Mouse (Mus musculus): ENCODE results near the gene Spata16. TPM values are rescaled to one million over a fixed set of nuclear protein-coding genes. Genes with fewer than 3 reads are reported as not detected.
"Not testable (repeated sequence)": the region's sequence is repeated elsewhere in the genome, so short reads cannot be mapped to it uniquely, and the experiment has no call there.

Spata16 gene
- not detected in 2 replicates for polyA plus RNA-seq (2016; fragmentation: Nextera tagmentation; extraction: Ambion mirVana)

GRCm38 (mm10) chr3:26637402-26637801 is at the start of gene Spata16:
Gene Spata16 (plus strand): TSS chr3:26637620.
- WGBS = 76% methylated on average over 11 of the region's 11 CpGs
- Histone ChIP-seq H3K4me3 (no peak within 1 kb of the TSS), H3K27me3 (ENCODE audit: low read depth, poor library complexity, severe bottlenecking) (no peaks in the 10 kb centered on the region), H3K36me3 (no peaks in the 10 kb centered on the region), H3K9me3 (replicated peaks) (no peaks in the 10 kb centered on the region), H3K4me1 (no peaks in the 10 kb centered on the region), H3K27ac (no peak within 1 kb of the TSS)
- no peak for DNase-seq (ENCODE audit: low spot score)

- no peaks in the 10 kb centered on the region for H3K27me3 ChIP-seq (ENCODE audit: low read depth, poor library complexity, severe bottlenecking)
- DNase-seq (ENCODE audit: low spot score) = no peak
- no peaks in the 10 kb centered on the region for H3K36me3 ChIP-seq
- H3K9me3 ChIP-seq (replicated peaks) = no peaks in the 10 kb centered on the region
- no peak overlapping the region for H3K4me3 ChIP-seq
- WGBS = 63% methylated on average over 1 of the region's 1 CpGs
- no peaks in the 10 kb centered on the region for H3K4me1 ChIP-seq
- no peak overlapping the region for H3K27ac ChIP-seq
Measured at GRCm38 (mm10) chr3:26604861-26605260, 32.6 kb upstream of the Spata16 start.

- no peak for DNase-seq (ENCODE audit: low spot score)
- no peak overlapping the region for H3K4me3 ChIP-seq
- no peaks in the 10 kb centered on the region for H3K27me3 ChIP-seq (ENCODE audit: low read depth, poor library complexity, severe bottlenecking)
- no peaks in the 10 kb centered on the region for H3K36me3 ChIP-seq
- 89% methylated on average over 5 of the region's 5 CpGs for WGBS
- H3K27ac ChIP-seq = no peak overlapping the region
- H3K4me1 ChIP-seq = no peaks in the 10 kb centered on the region
- H3K9me3 ChIP-seq (replicated peaks) = no peaks in the 10 kb centered on the region
Measured at GRCm38 (mm10) chr3:26608531-26608930, 28.9 kb upstream of the Spata16 start.

- Histone ChIP-seq H3K4me3 (no peak overlapping the region), H3K4me1 (no peaks in the 10 kb centered on the region), H3K36me3 (no peaks in the 10 kb centered on the region), H3K27ac (no peak overlapping the region), H3K27me3 (ENCODE audit: low read depth, poor library complexity, severe bottlenecking) (no peaks in the 10 kb centered on the region), H3K9me3 (replicated peaks) (no peaks in the 10 kb centered on the region)
- 91% methylated on average over 9 of the region's 9 CpGs for WGBS
- no peak for DNase-seq (ENCODE audit: low spot score)
Measured at GRCm38 (mm10) chr3:26639214-26639613, 1.8 kb downstream of the Spata16 start.

GRCm38 (mm10) chr3:26639851-26640250 is 2.4 kb downstream of the Spata16 start:
- Histone ChIP-seq H3K27ac (no peak overlapping the region), H3K4me1 (no peaks in the 10 kb centered on the region), H3K27me3 (ENCODE audit: low read depth, poor library complexity, severe bottlenecking) (no peaks in the 10 kb centered on the region), H3K4me3 (no peak overlapping the region), H3K36me3 (no peaks in the 10 kb centered on the region), H3K9me3 (replicated peaks) (no peaks in the 10 kb centered on the region)
- 91% methylated on average over 8 of the region's 8 CpGs for WGBS
- no peak for DNase-seq (ENCODE audit: low spot score)

- Histone ChIP-seq H3K27ac (no peak overlapping the region), H3K36me3 (no peaks in the 10 kb centered on the region), H3K4me1 (no peaks in the 10 kb centered on the region), H3K4me3 (no peak overlapping the region), H3K9me3 (replicated peaks) (no peaks in the 10 kb centered on the region), H3K27me3 (ENCODE audit: low read depth, poor library complexity, severe bottlenecking) (no peaks in the 10 kb centered on the region)
- no peak for DNase-seq (ENCODE audit: low spot score)
- 91% methylated on average over 8 of the region's 8 CpGs for WGBS
Measured at GRCm38 (mm10) chr3:26640321-26641075, 3.1 kb downstream of the Spata16 start.

GRCm38 (mm10) chr3:26641351-26642249 is 4.2 kb downstream of the Spata16 start:
- no peak overlapping the region for H3K27ac ChIP-seq
- DNase-seq (ENCODE audit: low spot score) = no peak
- H3K9me3 ChIP-seq (replicated peaks) = no peaks in the 10 kb centered on the region

GRCm38 (mm10) chr3:26644136-26644535 is 6.7 kb downstream of the Spata16 start:
- DNase-seq (ENCODE audit: low spot score) = no peak
- H3K27ac ChIP-seq = no peak overlapping the region
- H3K4me1 ChIP-seq = no peaks in the 10 kb centered on the region
- H3K9me3 ChIP-seq (replicated peaks) = no peaks in the 10 kb centered on the region
- H3K36me3 ChIP-seq = no peaks in the 10 kb centered on the region
- H3K27me3 ChIP-seq (ENCODE audit: low read depth, poor library complexity, severe bottlenecking) = no peaks in the 10 kb centered on the region
- WGBS = 89% methylated on average over 1 of the region's 1 CpGs
- H3K4me3 ChIP-seq = no peak overlapping the region

More at GRCm38 (mm10) chr3:26641351-26642249, 4.2 kb downstream of the Spata16 start:
- WGBS = 89% methylated on average over 15 of the region's 15 CpGs
- no peaks in the 10 kb centered on the region for H3K4me1 ChIP-seq
- no peak overlapping the region for H3K4me3 ChIP-seq
- no peaks in the 10 kb centered on the region for H3K27me3 ChIP-seq (ENCODE audit: low read depth, poor library complexity, severe bottlenecking)
- no peaks in the 10 kb centered on the region for H3K36me3 ChIP-seq

GRCm38 (mm10) chr3:26646834-26647233 is 9.4 kb downstream of the Spata16 start:
- WGBS = 83% methylated on average over 7 of the region's 7 CpGs
- Histone ChIP-seq H3K4me1 (no peaks in the 10 kb centered on the region), H3K9me3 (replicated peaks) (no peaks in the 10 kb centered on the region), H3K4me3 (no peak overlapping the region), H3K27ac (no peak overlapping the region), H3K27me3 (ENCODE audit: low read depth, poor library complexity, severe bottlenecking) (no peaks in the 10 kb centered on the region), H3K36me3 (no peaks in the 10 kb centered on the region)
- DNase-seq (ENCODE audit: low spot score) = no peak

GRCm38 (mm10) chr3:26685832-26686231 is 48.4 kb downstream of the Spata16 start:
- Histone ChIP-seq H3K27ac (no peak overlapping the region), H3K4me3 (no peak overlapping the region), H3K9me3 (replicated peaks) (no peaks in the 10 kb centered on the region), H3K36me3 (no peaks in the 10 kb centered on the region), H3K4me1 (no peaks in the 10 kb centered on the region), H3K27me3 (ENCODE audit: low read depth, poor library complexity, severe bottlenecking) (no peaks in the 10 kb centered on the region)
- WGBS = 84% methylated on average over 3 of the region's 3 CpGs
- no peak for DNase-seq (ENCODE audit: low spot score)

GRCm38 (mm10) chr3:26709492-26709891 is 72.1 kb downstream of the Spata16 start:
- not testable (repeated sequence) for H3K36me3 ChIP-seq; H3K4me3 ChIP-seq; H3K4me1 ChIP-seq; DNase-seq (ENCODE audit: low spot score); H3K27ac ChIP-seq; H3K27me3 ChIP-seq (ENCODE audit: low read depth, poor library complexity, severe bottlenecking); H3K9me3 ChIP-seq (replicated peaks)
- WGBS = 85% methylated on average over 5 of the region's 5 CpGs

GRCm38 (mm10) chr3:26727526-26727925 is 90.1 kb downstream of the Spata16 start:
- no peaks in the 10 kb centered on the region for H3K27me3 ChIP-seq (ENCODE audit: low read depth, poor library complexity, severe bottlenecking)
- H3K27ac ChIP-seq = no peak overlapping the region
- H3K4me1 ChIP-seq = no peaks in the 10 kb centered on the region
- no peaks in the 10 kb centered on the region for H3K9me3 ChIP-seq (replicated peaks)
- DNase-seq (ENCODE audit: low spot score) = no peak
- 80% methylated on average over 6 of the region's 6 CpGs for WGBS
- no peaks in the 10 kb centered on the region for H3K36me3 ChIP-seq
- H3K4me3 ChIP-seq = no peak overlapping the region

GRCm38 (mm10) chr3:26750492-26750891 is 113.1 kb downstream of the Spata16 start:
- 81% methylated on average over 2 of the region's 2 CpGs for WGBS
- no peaks in the 10 kb centered on the region for H3K9me3 ChIP-seq (replicated peaks)
- H3K4me1 ChIP-seq = no peaks in the 10 kb centered on the region
- no peak overlapping the region for H3K4me3 ChIP-seq
- H3K27me3 ChIP-seq (ENCODE audit: low read depth, poor library complexity, severe bottlenecking) = no peaks in the 10 kb centered on the region
- no peaks in the 10 kb centered on the region for H3K36me3 ChIP-seq
- no peak for DNase-seq (ENCODE audit: low spot score)
- no peak overlapping the region for H3K27ac ChIP-seq

Data from limb, embryonic 10.5 days (tissue).